Mouse (Mus musculus) heart, embryonic 15.5 days (tissue): ENCODE measurements around the gene Thap11. TPM values are rescaled to one million over a fixed set of nuclear protein-coding genes. Genes with fewer than 3 reads are reported as not detected.

Experiments used
- polyA plus RNA-seq: library from polyadenylated mRNA; unstranded; fragments of >200 nt; fragmentation: Nextera tagmentation; extraction: Ambion mirVana; gene quantifications from 2 replicates; pipeline ENCODE4 v1.2.1, GENCODE M21; 2015

The Thap11 gene
- polyA plus RNA-seq, 1 experiment from 2014 or later = 44.7 TPM

Other genes with a start within 250 kb of the Thap11 start
- gene Ripor1, start 249.9 kb upstream of the Thap11 start, polyA plus RNA-seq = 27.9 and 36.5 TPM in 2 replicates
- gene Ctcf, start 218.6 kb upstream of the Thap11 start, polyA plus RNA-seq = 64.5 and 77.1 TPM in 2 replicates
- gene Agrp, start 217.7 kb upstream of the Thap11 start, polyA plus RNA-seq = 0.24 and 0.29 TPM in 2 replicates
- 0.26 and 2.4 TPM in 2 replicates for gene Carmil2, start 168.9 kb upstream of the Thap11 start, polyA plus RNA-seq
- 33.7 and 43.3 TPM in 2 replicates for gene Acd, start 154.0 kb upstream of the Thap11 start, polyA plus RNA-seq
- gene Pard6a, start 154.0 kb upstream of the Thap11 start, polyA plus RNA-seq = 13.8 and 13.9 TPM in 2 replicates
- gene 4933405L10Rik, start 147.5 kb upstream of the Thap11 start, polyA plus RNA-seq = not detected in 2 replicates
- 9.8 and 12.7 TPM in 2 replicates for gene Enkd1, start 146.9 kb upstream of the Thap11 start, polyA plus RNA-seq
- 9.4 and 10.1 TPM in 2 replicates for gene Gfod2, start 96.5 kb upstream of the Thap11 start, polyA plus RNA-seq
- gene Ranbp10, start 27.8 kb upstream of the Thap11 start, polyA plus RNA-seq = 8.1 and 11.0 TPM in 2 replicates
- gene Tsnaxip1, start 27.4 kb upstream of the Thap11 start, polyA plus RNA-seq = 0.06 and 0.29 TPM in 2 replicates
- gene Cenpt, start 1.9 kb upstream of the Thap11 start, polyA plus RNA-seq = 30.1 and 36.8 TPM in 2 replicates
- 154 and 173 TPM in 2 replicates for gene Nutf2, start 5.4 kb downstream of the Thap11 start, polyA plus RNA-seq
- 25.3 and 34.7 TPM in 2 replicates for gene Edc4, start 25.7 kb downstream of the Thap11 start, polyA plus RNA-seq
- 0.73 and 0.80 TPM in 2 replicates for gene Nrn1l, start 38.4 kb downstream of the Thap11 start, polyA plus RNA-seq
- 19.5 and 25.8 TPM in 2 replicates for gene Pskh1, start 45.3 kb downstream of the Thap11 start, polyA plus RNA-seq
- 0.84 and 0.85 TPM in 2 replicates for gene Ctrl, start 78.7 kb downstream of the Thap11 start, polyA plus RNA-seq
- gene Psmb10, start 83.3 kb downstream of the Thap11 start, polyA plus RNA-seq = 59.4 and 93.4 TPM in 2 replicates
- 1.3 and 1.7 TPM in 2 replicates for gene Lcat, start 88.2 kb downstream of the Thap11 start, polyA plus RNA-seq
- gene Slc12a4, start 111.0 kb downstream of the Thap11 start, polyA plus RNA-seq = 34.1 and 44.5 TPM in 2 replicates
- not detected in 2 replicates for gene Dpep3, start 124.3 kb downstream of the Thap11 start, polyA plus RNA-seq
- 12.5 and 15.0 TPM in 2 replicates for gene Dus2, start 136.2 kb downstream of the Thap11 start, polyA plus RNA-seq
- gene Dpep2nb, start 150.8 kb downstream of the Thap11 start, polyA plus RNA-seq = 0.29 TPM in 1 of 2 replicates, not detected in the other
- 10.6 and 11.6 TPM in 2 replicates for gene Ddx28, start 156.8 kb downstream of the Thap11 start, polyA plus RNA-seq
- 3.4 and 4.9 TPM in 2 replicates for gene Nfatc3, start 203.7 kb downstream of the Thap11 start, polyA plus RNA-seq